Mouse (Mus musculus): Measurements from ENCODE around the gene Cd248.

- TF ChIP-seq CTCF (IDR thresholded peaks at IDR 0.05; ENCODE audit: borderline replicate concordance, insufficient read depth, low read depth, low read length) (no peak), POLR2A (IDR thresholded peaks at IDR 0.05; ENCODE audit: borderline replicate concordance, insufficient read depth, low read length) (no peak)
These were observed 45.9 kb downstream of the Cd248 start for GRCm38 (mm10) chr19:5113783-5114182.

Data from cerebellum, adult 2 months (tissue).